Mouse (Mus musculus) forebrain, embryonic 11.5 days (tissue): ENCODE data around the gene 4933421I07Rik. TPM values are rescaled to one million over a fixed set of nuclear protein-coding genes. Genes with fewer than 3 reads are reported as not detected.

Source experiments
- ATAC-seq: fragments of 200-750 bp; cut with Nextera tagmentation; replicated peaks from 2 replicates; pipeline ENCODE4 v1.8.0; 2017; ENCODE audit warnings: moderate TSS enrichment; ENCODE audit not compliant: low FRiP score
- DNase-seq: peaks from one replicate; pipeline ENCODE4 v3.0.0-alpha.2; 2017; ENCODE audit warnings: low spot score
- H3K27ac ChIP-seq: fragments of 300-500 bp; sonication (generic); 2 replicates; pipeline ENCODE4 v1.5.1; 2014; ENCODE audit warnings: low read depth, low read length
- H3K27me3 ChIP-seq: fragments of 300-500 bp; sonication (generic); 2 replicates; pipeline ENCODE4 v1.6.1; 2014; ENCODE audit warnings: mild to moderate bottlenecking, low read length, mixed read lengths; ENCODE audit not compliant: control insufficient read depth, insufficient read depth
- H3K36me3 ChIP-seq: fragments of 300-500 bp; sonication (generic); 2 replicates; pipeline ENCODE4 v1.6.1; 2014; ENCODE audit warnings: mild to moderate bottlenecking, low read length, moderate library complexity, mixed read lengths; ENCODE audit not compliant: control insufficient read depth, insufficient read depth
- H3K4me1 ChIP-seq: fragments of 300-500 bp; sonication (generic); replicated peaks from 2 replicates; pipeline ENCODE4 v1.6.1; 2014; ENCODE audit warnings: low read length, mixed read lengths; ENCODE audit not compliant: control insufficient read depth, insufficient read depth
- H3K4me2 ChIP-seq: fragments of 300-500 bp; sonication (generic); 2 replicates; pipeline ENCODE4 v1.6.1; 2014; ENCODE audit warnings: low read depth, mild to moderate bottlenecking, low read length, moderate library complexity, mixed read lengths; ENCODE audit not compliant: severe bottlenecking
- H3K4me3 ChIP-seq: fragments of 300-500 bp; sonication (generic); 2 replicates; pipeline ENCODE4 v1.5.1; 2014; ENCODE audit warnings: low read depth, low read length
- H3K9ac ChIP-seq: fragments of 300-500 bp; sonication (generic); 2 replicates; pipeline ENCODE4 v1.6.1; 2014; ENCODE audit warnings: low read length
- H3K9me3 ChIP-seq: fragments of 300-500 bp; sonication (generic); 2 replicates; pipeline ENCODE4 v1.6.1; 2016; ENCODE audit warnings: low read length, mixed read lengths; ENCODE audit not compliant: control insufficient read depth
- WGBS: fragments of 180-500 bp; shearing (Covaris S2); extraction: QIAGEN DNeasy Blood & Tissue Kit; methylation state at CpG from one replicate; pipeline ENCODE4 v1.1.7; 2014; 5-methylcytosine and 5-hydroxymethylcytosine counted together
- polyA plus RNA-seq: library from polyadenylated mRNA; unstranded; fragments of >200 nt; fragmentation: Nextera tagmentation; extraction: Ambion mirVana; gene quantifications from 2 replicates; pipeline ENCODE4 v1.2.1, GENCODE M21; 2014

4933421I07Rik gene
- not detected in 2 replicates for polyA plus RNA-seq

GRCm38 (mm10) chr7:42447850-42448249, at the start of gene 4933421I07Rik:
Gene 4933421I07Rik (minus strand): TSS chr7:42448120.
- DNase-seq (no peak), ATAC-seq (no peak)
- Histone ChIP-seq H3K4me2 (no peak within 1 kb of the TSS), H3K4me3 (no peak within 1 kb of the TSS), H3K9me3 (peaks cover 25% of the 10 kb centered on the region), H3K27ac (no peak within 1 kb of the TSS), H3K4me1 (no peaks in the 10 kb centered on the region), H3K36me3 (no peaks in the 10 kb centered on the region), H3K9ac (no peak within 1 kb of the TSS), H3K27me3 (no peaks in the 10 kb centered on the region)
- WGBS, result 67% methylated on average over 5 of the region's 5 CpGs

- H3K4me1 ChIP-seq, result no peaks in the 10 kb centered on the region
- no peak overlapping the region for H3K4me3 ChIP-seq
- H3K27ac ChIP-seq, result no peak overlapping the region
- 93% methylated on average over 9 of the region's 9 CpGs for WGBS
- no peak for ATAC-seq
- H3K27me3 ChIP-seq, result no peaks in the 10 kb centered on the region
- H3K9ac ChIP-seq, result no peak overlapping the region
- no peak for DNase-seq
- no peak overlapping the region for H3K4me2 ChIP-seq
- peaks cover 8% of the 10 kb centered on the region for H3K36me3 ChIP-seq
- peaks cover 4% of the 10 kb centered on the region; the same call in 1 of the 2 replicates for H3K9me3 ChIP-seq
Measured at GRCm38 (mm10) chr7:42497356-42497755, 49.4 kb upstream of the 4933421I07Rik start.

- Histone ChIP-seq H3K9me3 (peaks cover 4% of the 10 kb centered on the region; the same call in 1 of the 2 replicates), H3K27ac (no peak overlapping the region), H3K27me3 (no peaks in the 10 kb centered on the region), H3K4me3 (no peak overlapping the region), H3K4me1 (no peaks in the 10 kb centered on the region), H3K36me3 (peaks cover 8% of the 10 kb centered on the region), H3K4me2 (no peak overlapping the region), H3K9ac (no peak overlapping the region)
- ATAC-seq (no peak), DNase-seq (no peak)
- 91% methylated on average over 1 of the region's 1 CpGs for WGBS
Measured at GRCm38 (mm10) chr7:42496202-42496601, 48.3 kb upstream of the 4933421I07Rik start.

GRCm38 (mm10) chr7:42490859-42491258, 42.9 kb upstream of the 4933421I07Rik start:
- WGBS, result 96% methylated on average over 5 of the region's 5 CpGs
- DNase-seq (no peak), ATAC-seq (no peak)
- no peak overlapping the region for H3K4me2 ChIP-seq
- peaks cover under 1% of the 10 kb centered on the region; the same call in 1 of the 2 replicates for H3K9me3 ChIP-seq
- no peak overlapping the region for H3K9ac ChIP-seq
- H3K4me1 ChIP-seq, result no peaks in the 10 kb centered on the region
- no peaks in the 10 kb centered on the region for H3K27me3 ChIP-seq
- no peak overlapping the region for H3K4me3 ChIP-seq
- H3K27ac ChIP-seq, result no peak overlapping the region
- peaks cover 4% of the 10 kb centered on the region; the same call in 1 of the 2 replicates for H3K36me3 ChIP-seq

- DNase-seq (no peak), ATAC-seq (no peak)
- H3K9ac ChIP-seq, result no peak overlapping the region
- no peaks in the 10 kb centered on the region for H3K27me3 ChIP-seq
- H3K36me3 ChIP-seq, result peaks cover 4% of the 10 kb centered on the region; the same call in 1 of the 2 replicates
- H3K9me3 ChIP-seq, result no peaks in the 10 kb centered on the region; the same call in 1 of the 2 replicates
- 92% methylated on average over 4 of the region's 4 CpGs for WGBS
- no peak overlapping the region for H3K4me2 ChIP-seq
- H3K4me3 ChIP-seq, result no peak overlapping the region
- H3K27ac ChIP-seq, result no peak overlapping the region
- no peaks in the 10 kb centered on the region for H3K4me1 ChIP-seq
Measured at GRCm38 (mm10) chr7:42490358-42490757, 42.4 kb upstream of the 4933421I07Rik start.

- Histone ChIP-seq H3K4me1 (no peaks in the 10 kb centered on the region), H3K36me3 (no peaks in the 10 kb centered on the region), H3K4me2 (no peak overlapping the region), H3K4me3 (no peak overlapping the region), H3K9ac (no peak overlapping the region), H3K27me3 (no peaks in the 10 kb centered on the region), H3K27ac (no peak overlapping the region), H3K9me3 (peaks cover 8% of the 10 kb centered on the region; the same call in 1 of the 2 replicates)
- WGBS, result 65% methylated on average over 4 of the region's 4 CpGs
- DNase-seq (no peak), ATAC-seq (no peak)
Measured at GRCm38 (mm10) chr7:42454640-42455039, 6.7 kb upstream of the 4933421I07Rik start.

- no peak for DNase-seq
- H3K36me3 ChIP-seq, result no peaks in the 10 kb centered on the region
- H3K4me2 ChIP-seq, result no peak overlapping the region
- no peaks in the 10 kb centered on the region for H3K27me3 ChIP-seq
- H3K4me3 ChIP-seq, result no peak overlapping the region
- no peak overlapping the region for H3K27ac ChIP-seq
- peaks cover 25% of the 10 kb centered on the region for H3K9me3 ChIP-seq
- H3K9ac ChIP-seq, result no peak overlapping the region
- 40% methylated on average over 3 of the region's 3 CpGs for WGBS
- no peak for ATAC-seq
- no peaks in the 10 kb centered on the region for H3K4me1 ChIP-seq
Measured at GRCm38 (mm10) chr7:42450618-42451017, 2.7 kb upstream of the 4933421I07Rik start.

- Histone ChIP-seq H3K4me1 (no peaks in the 10 kb centered on the region), H3K4me3 (no peak overlapping the region), H3K36me3 (no peaks in the 10 kb centered on the region), H3K27ac (no peak overlapping the region), H3K9ac (no peak overlapping the region), H3K27me3 (no peaks in the 10 kb centered on the region), H3K9me3 (peaks cover 25% of the 10 kb centered on the region), H3K4me2 (no peak overlapping the region)
- WGBS, result 90% methylated on average over 9 of the region's 9 CpGs
- DNase-seq (no peak), ATAC-seq (no peak)
Measured at GRCm38 (mm10) chr7:42447352-42447751, 568 bp downstream of the 4933421I07Rik start.
